Mouse (Mus musculus): ENCODE measurements around the gene Mrpl48.

Mrpl48 gene

DNA sequence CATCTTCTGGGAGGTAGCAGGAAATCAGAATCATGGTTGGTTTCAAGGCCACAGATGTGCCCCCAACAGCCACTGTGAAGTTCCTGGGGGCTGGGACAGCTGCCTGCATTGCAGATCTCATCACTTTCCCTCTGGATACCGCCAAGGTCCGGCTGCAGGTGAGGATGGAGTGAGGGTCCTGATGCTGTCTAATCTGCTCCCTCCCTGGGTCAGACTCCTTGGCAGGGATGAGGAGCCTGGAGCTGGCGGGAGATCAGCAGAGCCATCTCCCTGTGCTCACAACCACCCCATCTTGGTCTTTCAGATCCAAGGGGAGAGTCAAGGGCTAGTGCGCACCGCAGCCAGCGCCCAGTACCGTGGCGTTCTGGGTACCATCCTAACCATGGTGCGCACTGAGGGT is 111.3 kb downstream of the Mrpl48 start:
- in situ Hi-C loops (cut with MboI, MseI), result no loop called here

DNA sequence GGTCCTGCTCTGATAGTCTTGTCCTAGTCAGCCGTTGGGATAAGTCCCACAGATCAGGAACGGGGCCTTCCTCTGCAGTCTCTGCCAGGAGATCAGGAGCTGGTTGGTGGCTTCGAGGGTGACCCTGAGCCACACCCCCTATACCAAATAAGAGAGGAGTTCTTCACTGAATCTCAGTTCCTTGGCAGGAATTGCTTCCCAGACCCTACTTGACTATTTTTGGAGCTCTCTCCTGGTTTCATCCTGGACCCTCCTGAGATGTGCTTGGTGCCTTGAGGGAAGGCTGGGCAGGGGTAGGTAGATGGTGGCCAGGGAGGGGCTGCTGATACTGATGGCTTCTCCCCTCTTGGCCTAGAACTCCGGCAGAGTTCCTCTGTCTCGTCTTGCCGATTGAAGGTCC is 111.7 kb downstream of the Mrpl48 start:
- in situ Hi-C loops (cut with MboI, MseI), result no loop called here

All from T-helper 1 cell (primary cell).